Mouse (Mus musculus): ENCODE data around the gene Slf2. TPM values are rescaled to one million over a fixed set of nuclear protein-coding genes. Genes with fewer than 3 reads are reported as not detected.
A peak's percentile ranks its signal among the peaks of the same experiment; 100 is the strongest.

Slf2 gene
- polyA plus RNA-seq, 1 experiment, result 6.6 TPM

DNA sequence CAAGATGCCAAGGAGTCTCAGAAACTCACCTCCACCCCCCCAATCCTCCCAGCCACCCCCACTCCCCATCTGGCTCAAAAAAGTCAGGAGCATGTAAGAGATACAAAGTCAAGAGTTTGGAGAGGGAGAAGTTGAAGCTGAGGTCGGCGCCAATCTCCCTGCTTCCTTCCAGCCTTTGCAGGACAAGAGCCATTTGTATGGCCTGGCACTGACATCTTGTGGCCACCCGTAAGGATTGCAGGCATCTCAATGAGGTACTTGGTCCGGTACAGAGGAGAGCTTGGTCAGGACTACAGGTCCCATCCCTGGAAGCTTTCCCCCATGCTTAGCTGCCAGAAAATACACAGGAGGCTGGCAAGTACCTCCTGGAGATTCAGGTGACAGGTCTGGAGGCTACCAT, 35.7 kb upstream of the Slf2 start:
- Histone ChIP-seq H3K27me3 (ENCODE audit: control insufficient read depth, insufficient read depth, insufficient read length) (no peaks in the 10 kb centered on the region), H3K79me2 (ENCODE audit: control insufficient read depth, insufficient read depth) (no peaks in the 10 kb centered on the region), H3K36me3 (ENCODE audit: control insufficient read depth, insufficient read depth) (no peaks in the 10 kb centered on the region), H3K4me2 (ENCODE audit: low read depth) (no peak overlapping the region), H3K4me3 (no peak overlapping the region), H3ac (ENCODE audit: control insufficient read depth, insufficient read length) (no peak overlapping the region)
- TF ChIP-seq CEBPB (IDR thresholded peaks at IDR 0.05; ENCODE audit: insufficient read depth, poor library complexity, severe bottlenecking) (no peak), MAX (IDR thresholded peaks at IDR 0.05; ENCODE audit: low read depth) (no peak), MYOG (IDR thresholded peaks at IDR 0.05; ENCODE audit: control insufficient read depth in 1 of 3, insufficient read depth in 1 of 3, insufficient read length in 2 of 3, low read depth in 2 of 3) (no peak), MYOD1 (IDR thresholded peaks at IDR 0.05; ENCODE audit: control insufficient read depth in 1 of 3, insufficient read length in 2 of 3, low read depth in 2 of 3) (no peak), E2F4 (IDR thresholded peaks at IDR 0.05; ENCODE audit: insufficient read depth) (no peak)

DNA sequence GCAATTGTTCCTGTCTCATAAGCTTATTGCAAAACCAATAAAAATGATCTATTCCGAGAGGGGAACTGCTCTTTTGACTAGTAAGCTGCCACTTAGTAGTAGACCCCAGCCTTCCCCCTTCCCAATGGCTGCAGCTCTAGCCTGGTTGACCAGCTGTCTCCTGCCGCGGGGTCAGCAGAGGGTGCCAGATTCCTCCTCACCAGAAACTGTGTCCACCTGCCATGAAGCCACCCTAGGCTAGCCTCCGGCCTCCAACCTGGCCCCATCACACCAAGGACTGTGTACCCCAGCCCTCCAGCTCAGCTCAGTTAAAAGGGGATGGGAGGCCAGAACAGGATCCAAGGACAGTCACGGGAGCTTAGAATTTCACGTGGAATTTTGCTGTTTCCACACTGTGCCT, 34.5 kb upstream of the Slf2 start:
- Histone ChIP-seq H3K79me2 (ENCODE audit: control insufficient read depth, insufficient read depth) (no peaks in the 10 kb centered on the region), H3ac (ENCODE audit: control insufficient read depth, insufficient read length) (no peak overlapping the region), H3K4me3 (no peak overlapping the region), H3K4me2 (ENCODE audit: low read depth) (no peak overlapping the region), H3K27me3 (ENCODE audit: control insufficient read depth, insufficient read depth, insufficient read length) (no peaks in the 10 kb centered on the region), H3K36me3 (ENCODE audit: control insufficient read depth, insufficient read depth) (no peaks in the 10 kb centered on the region)
- TF ChIP-seq MYOG (IDR thresholded peaks at IDR 0.05; ENCODE audit: control insufficient read depth in 1 of 3, insufficient read depth in 1 of 3, insufficient read length in 2 of 3, low read depth in 2 of 3), result peak in 2 of 3 experiments; percentile 52 to 65
- no peak for TF ChIP-seq TCF12 (IDR thresholded peaks at IDR 0.05; ENCODE audit: insufficient read depth, poor library complexity, severe bottlenecking)
- TF ChIP-seq MYOD1 (IDR thresholded peaks at IDR 0.05; ENCODE audit: control insufficient read depth in 1 of 3, insufficient read length in 2 of 3, low read depth in 2 of 3), result peak in 2 of 3 experiments; percentile 48 to 54

DNA sequence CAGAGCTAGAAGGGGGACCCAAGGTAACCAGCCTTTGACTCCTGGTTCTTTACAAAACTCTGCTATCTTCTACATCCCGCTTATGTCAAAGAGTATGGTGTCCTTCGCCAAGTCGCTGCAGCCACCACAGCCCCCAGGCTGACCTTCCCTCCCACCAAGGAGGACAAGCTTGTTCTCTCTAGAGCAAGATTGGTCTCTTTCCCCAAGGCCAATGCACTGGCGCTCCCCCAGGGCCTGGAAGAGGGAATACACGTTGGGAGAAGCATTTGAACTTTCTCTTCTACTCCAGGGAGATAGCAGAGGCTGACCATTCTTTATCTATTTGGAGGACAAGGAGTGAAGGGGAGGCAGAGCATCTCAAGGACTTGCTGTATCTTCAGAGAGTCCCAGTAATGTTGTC, 33.4 kb upstream of the Slf2 start:
- TF ChIP-seq SRF (IDR thresholded peaks at IDR 0.05; ENCODE audit: control insufficient read depth, insufficient read length, low read depth), result no peak
- TF ChIP-seq POLR2A (IDR thresholded peaks at IDR 0.05; ENCODE audit: insufficient read length, low read depth), result no peak
- no peak for TF ChIP-seq USF1 (IDR thresholded peaks at IDR 0.05; ENCODE audit: low read depth)
- TF ChIP-seq TCF12 (IDR thresholded peaks at IDR 0.05; ENCODE audit: insufficient read depth, poor library complexity, severe bottlenecking), result no peak
- TF ChIP-seq E2F4 (IDR thresholded peaks at IDR 0.05; ENCODE audit: insufficient read depth), result no peak
- no peak for TF ChIP-seq MAX (IDR thresholded peaks at IDR 0.05; ENCODE audit: low read depth)
- TF ChIP-seq REST (IDR thresholded peaks at IDR 0.05; ENCODE audit: insufficient read depth, insufficient read length), result no peak
- TF ChIP-seq TCF3 (IDR thresholded peaks at IDR 0.05; ENCODE audit: insufficient read length, low read depth), result no peak
- no peak for TF ChIP-seq POLR2AphosphoS2 (IDR thresholded peaks at IDR 0.05; ENCODE audit: insufficient read length, low read depth)
- TF ChIP-seq CEBPB (IDR thresholded peaks at IDR 0.05; ENCODE audit: insufficient read depth, poor library complexity, severe bottlenecking), result no peak
- Histone ChIP-seq H3K4me3 (no peak overlapping the region), H3ac (ENCODE audit: control insufficient read depth, insufficient read length) (no peak overlapping the region), H3K4me2 (ENCODE audit: low read depth) (no peak overlapping the region), H3K36me3 (ENCODE audit: control insufficient read depth, insufficient read depth) (no peaks in the 10 kb centered on the region), H3K79me2 (ENCODE audit: control insufficient read depth, insufficient read depth) (no peaks in the 10 kb centered on the region), H3K27me3 (ENCODE audit: control insufficient read depth, insufficient read depth, insufficient read length) (no peaks in the 10 kb centered on the region)

DNA sequence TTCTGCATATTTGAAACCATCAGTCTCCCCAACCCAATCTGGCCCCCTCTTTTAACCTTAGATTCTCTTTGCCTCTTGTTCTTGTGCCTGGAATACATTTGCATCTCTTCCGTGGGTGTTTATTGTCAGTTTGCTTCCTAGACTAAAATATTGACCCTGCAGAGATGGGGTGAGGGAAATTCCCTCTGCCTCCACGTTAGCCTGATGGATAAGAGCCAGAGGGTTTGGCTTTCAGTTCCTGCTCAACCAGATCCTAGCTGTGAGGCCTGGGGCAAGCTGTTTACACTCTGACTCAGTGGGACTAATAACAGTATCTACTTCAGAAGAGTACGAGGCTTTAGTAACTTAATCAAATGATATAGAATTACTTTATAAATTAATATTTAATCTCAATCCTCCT, 32.3 kb upstream of the Slf2 start:
- Histone ChIP-seq H3ac (ENCODE audit: control insufficient read depth, insufficient read length) (no peak overlapping the region), H3K79me2 (ENCODE audit: control insufficient read depth, insufficient read depth) (no peaks in the 10 kb centered on the region), H3K4me3 (no peak overlapping the region), H3K27me3 (ENCODE audit: control insufficient read depth, insufficient read depth, insufficient read length) (no peaks in the 10 kb centered on the region), H3K4me2 (ENCODE audit: low read depth) (no peak overlapping the region), H3K36me3 (ENCODE audit: control insufficient read depth, insufficient read depth) (no peaks in the 10 kb centered on the region)
- TF ChIP-seq POLR2AphosphoS2 (IDR thresholded peaks at IDR 0.05; ENCODE audit: insufficient read length, low read depth) (no peak), POLR2A (IDR thresholded peaks at IDR 0.05; ENCODE audit: insufficient read length, low read depth) (no peak), SRF (IDR thresholded peaks at IDR 0.05; ENCODE audit: control insufficient read depth, insufficient read length, low read depth) (no peak), MYOD1 (IDR thresholded peaks at IDR 0.05; ENCODE audit: control insufficient read depth in 1 of 3, insufficient read length in 2 of 3, low read depth in 2 of 3) (no peak), MYOG (IDR thresholded peaks at IDR 0.05; ENCODE audit: control insufficient read depth in 1 of 3, insufficient read depth in 1 of 3, insufficient read length in 2 of 3, low read depth in 2 of 3) (no peak), MAX (IDR thresholded peaks at IDR 0.05; ENCODE audit: low read depth) (no peak)

DNA sequence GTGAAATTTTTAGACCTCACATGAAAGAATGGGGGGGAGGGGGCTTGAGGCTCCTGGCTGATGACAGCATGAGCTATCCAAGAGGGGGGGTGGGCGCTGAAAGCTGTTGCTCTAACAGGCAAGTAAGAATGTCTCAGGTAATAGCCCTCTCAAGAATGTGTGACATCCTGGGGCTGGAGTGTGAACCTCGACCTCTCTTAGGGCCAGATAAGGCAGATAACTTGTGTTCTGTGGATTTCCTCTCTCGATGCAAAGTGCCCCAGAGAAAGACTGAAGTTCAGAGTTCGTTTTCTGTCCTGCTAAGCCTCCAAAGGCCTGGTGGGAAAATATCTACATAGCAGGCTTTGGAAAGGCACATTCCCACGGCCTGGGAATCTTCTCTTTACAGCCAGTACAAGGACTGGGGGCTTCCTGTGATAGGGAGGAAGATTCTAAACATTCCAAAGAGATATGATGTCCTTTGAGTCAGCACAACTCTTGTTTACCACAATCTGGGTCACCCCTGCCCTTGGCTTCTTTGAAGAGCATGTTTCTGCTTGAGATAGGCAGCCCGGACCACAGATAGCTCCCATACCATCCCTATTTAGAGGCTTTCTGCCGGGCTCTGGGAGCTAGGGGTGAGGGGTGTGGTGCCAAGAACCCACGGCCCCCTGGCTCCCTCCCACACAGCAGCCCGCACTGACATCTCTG, 31.7 kb upstream of the Slf2 start:
- Histone ChIP-seq H3K79me2 (ENCODE audit: control insufficient read depth, insufficient read depth) (no peaks in the 10 kb centered on the region), H3ac (ENCODE audit: control insufficient read depth, insufficient read length) (no peak overlapping the region), H3K27me3 (ENCODE audit: control insufficient read depth, insufficient read depth, insufficient read length) (no peaks in the 10 kb centered on the region), H3K4me3 (no peak overlapping the region), H3K36me3 (ENCODE audit: control insufficient read depth, insufficient read depth) (no peaks in the 10 kb centered on the region), H3K4me2 (ENCODE audit: low read depth) (no peak overlapping the region)
- no peak for TF ChIP-seq MYOG (IDR thresholded peaks at IDR 0.05; ENCODE audit: control insufficient read depth in 1 of 3, insufficient read depth in 1 of 3, insufficient read length in 2 of 3, low read depth in 2 of 3)
- no peak for TF ChIP-seq E2F4 (IDR thresholded peaks at IDR 0.05; ENCODE audit: insufficient read depth)
- TF ChIP-seq TCF3 (IDR thresholded peaks at IDR 0.05; ENCODE audit: insufficient read length, low read depth), result no peak
